Mouse (Mus musculus): ENCODE data around the gene Ccdc74a. TPM values are rescaled to one million over a fixed set of nuclear protein-coding genes. Genes with fewer than 3 reads are reported as not detected.
"Not testable (repeated sequence)": the region's sequence is repeated elsewhere in the genome, so short reads cannot be mapped to it uniquely, and the experiment has no call there.

Gene Ccdc74a
- polyA plus RNA-seq (2012; rRNA removed) = 33.0 and 39.9 TPM in 2 replicates

DNA sequence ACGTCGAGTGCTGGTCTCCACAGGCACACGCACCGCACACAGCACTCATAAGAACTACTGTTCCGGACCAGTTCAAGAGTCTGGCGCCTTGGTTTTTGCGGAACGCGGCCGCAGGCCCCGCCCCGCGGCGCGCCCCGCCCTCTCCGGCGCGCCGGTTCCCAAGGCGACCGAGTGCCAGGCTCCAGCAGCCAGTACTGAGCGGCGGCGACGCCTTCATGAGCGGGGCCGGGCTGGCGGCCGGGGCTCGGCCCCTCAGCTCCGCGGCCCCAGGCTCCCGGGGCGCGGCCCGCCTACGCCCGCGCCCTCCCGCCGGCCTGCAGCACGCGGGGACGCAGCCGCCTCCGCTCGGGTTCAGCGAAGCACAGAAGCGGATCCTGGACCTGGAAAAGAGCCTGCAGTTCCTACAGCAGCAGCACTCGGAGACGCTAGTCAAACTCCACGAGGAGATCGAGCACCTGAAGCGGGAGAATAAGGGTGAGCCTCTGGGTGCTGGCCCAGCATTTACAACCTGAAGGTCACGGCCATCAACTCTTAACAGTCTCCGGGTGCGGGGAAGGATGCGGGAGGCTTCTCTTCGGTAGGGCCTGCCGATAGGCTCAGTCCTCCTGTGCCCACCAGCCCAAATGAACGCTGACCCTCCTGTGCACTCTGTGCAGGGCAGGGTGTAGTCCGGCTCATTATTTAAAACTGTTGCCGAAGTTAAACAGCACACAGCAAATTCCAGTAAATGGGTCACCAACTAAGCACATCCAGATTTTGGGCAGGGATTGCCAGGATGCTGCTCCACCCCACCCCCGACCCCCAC, at the start of gene Ccdc74a:
Ccdc74a (plus strand) TSS at position 161 of the 805 bp plus-strand sequence.
- H3K27ac ChIP-seq (ENCODE audit: insufficient read depth, low read length) = no peak within 1 kb of the TSS
- TF ChIP-seq CTCF (IDR thresholded peaks at IDR 0.05; ENCODE audit: extremely low read depth, insufficient read depth, low read length) (no peak), POLR2A (IDR thresholded peaks at IDR 0.05; ENCODE audit: extremely low read depth, insufficient read depth, low read length) (no peak; the same call in 1 of the 2 replicates)
- H3K4me3 ChIP-seq (ENCODE audit: insufficient read depth, low read length) = peak within 1 kb of the TSS; percentile 51
- peaks cover 4% of the 10 kb centered on the region; the same call in 1 of the 2 replicates for H3K4me1 ChIP-seq (ENCODE audit: control insufficient read depth, insufficient read depth, low read length)

DNA sequence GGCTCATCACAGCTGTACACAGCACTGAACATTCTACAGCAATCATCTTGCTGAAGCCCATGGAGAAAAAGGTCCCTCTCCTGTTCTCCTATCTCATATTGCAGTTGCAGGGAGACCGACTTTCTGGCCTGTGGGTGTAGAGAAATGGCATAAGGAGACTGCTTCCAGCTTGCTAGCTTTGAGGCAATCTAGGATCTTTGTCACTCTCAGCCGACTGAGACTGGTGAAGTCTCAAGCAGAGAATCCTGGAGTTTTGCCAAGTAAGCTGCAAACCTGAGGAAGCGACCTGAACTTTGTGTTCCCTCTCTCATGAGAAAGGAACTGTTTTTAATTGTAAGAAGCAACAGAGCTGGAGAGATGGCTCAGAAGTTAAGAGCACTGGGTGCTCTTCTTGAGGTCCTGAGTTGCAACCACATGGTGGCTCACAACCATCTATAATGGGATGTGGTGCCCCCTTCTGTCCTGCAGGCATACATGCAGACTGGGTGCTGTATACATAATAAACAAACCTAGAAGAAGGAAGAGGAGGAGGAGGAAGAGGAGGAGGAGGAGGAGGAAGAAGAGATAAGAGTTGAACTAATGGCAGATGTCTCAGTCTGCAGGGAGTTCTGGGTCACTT, 45.2 kb upstream of the Ccdc74a start:
- Histone ChIP-seq H3K4me3 (ENCODE audit: insufficient read depth, low read length) (no peak overlapping the region), H3K27ac (ENCODE audit: insufficient read depth, low read length) (no peak overlapping the region), H3K4me1 (ENCODE audit: control insufficient read depth, insufficient read depth, low read length) (no peaks in the 10 kb centered on the region)
- no peak for TF ChIP-seq POLR2A (IDR thresholded peaks at IDR 0.05; ENCODE audit: extremely low read depth, insufficient read depth, low read length)
- peak; percentile 24; the same call in 1 of the 2 replicates for TF ChIP-seq CTCF (IDR thresholded peaks at IDR 0.05; ENCODE audit: extremely low read depth, insufficient read depth, low read length)

- no peak for TF ChIP-seq POLR2A (IDR thresholded peaks at IDR 0.05; ENCODE audit: extremely low read depth, insufficient read depth, low read length)
- TF ChIP-seq CTCF (IDR thresholded peaks at IDR 0.05; ENCODE audit: extremely low read depth, insufficient read depth, low read length) = no peak
- Histone ChIP-seq H3K4me3 (ENCODE audit: insufficient read depth, low read length) (no peak overlapping the region), H3K27ac (ENCODE audit: insufficient read depth, low read length) (no peak overlapping the region)
Measured at GRCm38 (mm10) chr16:17604941-17605340, 41.3 kb upstream of the Ccdc74a start.

GRCm38 (mm10) chr16:17605684-17606083, 40.6 kb upstream of the Ccdc74a start:
- TF ChIP-seq POLR2A (IDR thresholded peaks at IDR 0.05; ENCODE audit: extremely low read depth, insufficient read depth, low read length) = no peak
- no peak for TF ChIP-seq CTCF (IDR thresholded peaks at IDR 0.05; ENCODE audit: extremely low read depth, insufficient read depth, low read length)
- no peaks in the 10 kb centered on the region for H3K4me1 ChIP-seq (ENCODE audit: control insufficient read depth, insufficient read depth, low read length)
- H3K27ac ChIP-seq (ENCODE audit: insufficient read depth, low read length) = no peak overlapping the region
- no peak overlapping the region for H3K4me3 ChIP-seq (ENCODE audit: insufficient read depth, low read length)

More at GRCm38 (mm10) chr16:17604941-17605340, 41.3 kb upstream of the Ccdc74a start:
- H3K4me1 ChIP-seq (ENCODE audit: control insufficient read depth, insufficient read depth, low read length) = no peaks in the 10 kb centered on the region

DNA sequence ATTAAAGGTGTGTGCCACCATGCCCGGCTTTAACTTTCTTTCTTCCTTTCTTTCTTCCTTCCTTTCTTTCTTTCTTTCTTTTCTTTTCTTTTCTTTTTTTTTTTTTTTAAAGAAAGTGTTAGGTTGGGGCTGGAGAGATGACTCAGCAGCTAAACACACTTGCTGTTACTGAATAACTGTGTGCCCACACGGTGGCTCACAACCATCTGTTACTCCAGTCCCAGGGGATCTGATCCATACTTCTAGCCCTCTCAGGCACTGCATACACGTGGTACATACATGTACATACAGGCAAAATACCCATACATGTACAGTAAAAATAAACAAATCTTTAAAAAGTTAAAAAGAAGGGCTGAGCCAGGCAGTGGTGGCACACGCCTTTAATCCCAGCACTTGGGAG, 34.9 kb upstream of the Ccdc74a start:
- TF ChIP-seq CTCF (IDR thresholded peaks at IDR 0.05; ENCODE audit: extremely low read depth, insufficient read depth, low read length) (no peak), POLR2A (IDR thresholded peaks at IDR 0.05; ENCODE audit: extremely low read depth, insufficient read depth, low read length) (no peak)
- Histone ChIP-seq H3K27ac (ENCODE audit: insufficient read depth, low read length) (no peak overlapping the region), H3K4me1 (ENCODE audit: control insufficient read depth, insufficient read depth, low read length) (no peaks in the 10 kb centered on the region), H3K4me3 (ENCODE audit: insufficient read depth, low read length) (no peak overlapping the region)

DNA sequence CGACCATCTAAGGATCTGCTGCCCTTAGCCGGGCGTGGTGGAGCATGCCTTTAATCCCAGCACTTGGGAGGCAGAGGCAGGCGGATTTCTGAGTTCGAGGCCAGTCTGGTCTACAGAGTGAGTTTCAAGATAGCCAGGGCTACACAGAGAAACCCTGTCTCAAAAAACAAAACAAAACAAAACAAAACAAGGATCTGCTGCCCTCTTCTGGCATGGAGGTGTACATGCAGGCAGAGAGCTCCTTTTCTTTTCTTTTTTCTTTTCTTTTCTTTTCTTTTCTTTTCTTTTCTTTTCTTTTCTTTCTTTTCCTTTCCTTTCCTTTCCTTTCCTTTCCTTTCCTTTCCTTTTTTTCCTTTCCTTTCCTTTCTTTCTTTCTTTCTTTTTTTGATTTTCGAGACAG, 31.5 kb upstream of the Ccdc74a start:
- H3K4me3 ChIP-seq (ENCODE audit: insufficient read depth, low read length); H3K27ac ChIP-seq (ENCODE audit: insufficient read depth, low read length); H3K4me1 ChIP-seq (ENCODE audit: control insufficient read depth, insufficient read depth, low read length): not testable (repeated sequence)
- TF ChIP-seq CTCF (IDR thresholded peaks at IDR 0.05; ENCODE audit: extremely low read depth, insufficient read depth, low read length) = peak; percentile 44; the same call in 1 of the 2 replicates

- Histone ChIP-seq H3K4me1 (ENCODE audit: control insufficient read depth, insufficient read depth, low read length) (peaks cover 5% of the 10 kb centered on the region; the same call in 1 of the 2 replicates), H3K4me3 (ENCODE audit: insufficient read depth, low read length) (no peak overlapping the region), H3K27ac (ENCODE audit: insufficient read depth, low read length) (no peak overlapping the region)
- TF ChIP-seq CTCF (IDR thresholded peaks at IDR 0.05; ENCODE audit: extremely low read depth, insufficient read depth, low read length) (no peak), POLR2A (IDR thresholded peaks at IDR 0.05; ENCODE audit: extremely low read depth, insufficient read depth, low read length) (no peak)
Measured at GRCm38 (mm10) chr16:17616212-17616611, 30.1 kb upstream of the Ccdc74a start.

DNA sequence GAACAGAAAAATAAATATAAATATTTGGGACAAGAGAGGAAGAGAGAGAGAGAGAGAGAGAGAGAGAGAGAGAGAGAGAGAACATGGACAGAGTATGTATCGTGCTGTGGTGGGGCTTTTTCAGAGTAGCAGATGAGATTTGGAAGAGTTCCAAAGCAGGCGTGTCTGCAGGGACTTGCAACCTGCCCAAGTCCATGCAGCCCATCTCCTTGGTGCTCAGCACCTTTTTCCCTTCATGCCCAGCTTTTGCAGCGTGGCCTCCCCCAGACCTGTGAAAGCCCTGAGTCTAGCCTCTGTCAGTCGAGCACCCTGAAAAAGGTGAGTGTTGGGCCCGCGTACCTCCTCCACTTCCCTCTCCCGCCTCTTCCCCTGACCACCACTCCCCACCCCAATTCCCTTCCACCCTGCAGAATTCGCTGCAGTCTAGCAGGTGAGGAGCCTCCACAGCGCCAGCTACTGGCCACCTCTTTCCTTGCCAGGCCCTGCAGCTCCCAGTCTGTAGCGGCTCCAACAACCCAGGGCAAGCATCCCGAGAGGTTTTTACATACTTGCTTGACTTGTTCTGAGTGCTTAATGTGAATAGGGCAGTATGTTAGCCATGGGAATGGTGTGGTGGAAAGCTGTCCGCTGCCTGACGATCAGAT, 28.2 kb upstream of the Ccdc74a start:
- TF ChIP-seq POLR2A (IDR thresholded peaks at IDR 0.05; ENCODE audit: extremely low read depth, insufficient read depth, low read length) (no peak), CTCF (IDR thresholded peaks at IDR 0.05; ENCODE audit: extremely low read depth, insufficient read depth, low read length) (peak; percentile 72)
- H3K4me1 ChIP-seq (ENCODE audit: control insufficient read depth, insufficient read depth, low read length) = peaks cover 5% of the 10 kb centered on the region; the same call in 1 of the 2 replicates
- H3K27ac ChIP-seq (ENCODE audit: insufficient read depth, low read length) = no peak overlapping the region
- no peak overlapping the region for H3K4me3 ChIP-seq (ENCODE audit: insufficient read depth, low read length)

Data from cortical plate, adult 2 months (tissue).